Mouse (Mus musculus) hindbrain, postnatal 0 days (tissue): Measurements from ENCODE around the gene Gm48551. TPM values are rescaled to one million over a fixed set of nuclear protein-coding genes. Genes with fewer than 3 reads are reported as not detected.

ENCODE experiments used
- ATAC-seq: fragments of 200-750 bp; cut with Nextera tagmentation; 2 replicates; pipeline ENCODE4 v1.8.0; 2017; ENCODE audit warnings: mild to moderate bottlenecking, moderate TSS enrichment, moderate library complexity
- DNase-seq: peaks from one replicate; pipeline ENCODE4 v3.0.0-alpha.2; 2015; ENCODE audit warnings: low spot score
- H3K27ac ChIP-seq: fragments of 300-500 bp; sonication (generic); 2 replicates; pipeline ENCODE4 v1.5.1; 2014; ENCODE audit warnings: mild to moderate bottlenecking
- H3K27me3 ChIP-seq: fragments of 300-500 bp; sonication (generic); 2 replicates; pipeline ENCODE4 v1.6.1; 2014; ENCODE audit warnings: low read length, mixed read lengths; ENCODE audit not compliant: insufficient read depth
- H3K36me3 ChIP-seq: fragments of 300-500 bp; sonication (generic); 2 replicates; pipeline ENCODE4 v1.6.1; 2014; ENCODE audit warnings: low read length, mixed read lengths; ENCODE audit not compliant: insufficient read depth
- H3K4me1 ChIP-seq: fragments of 300-500 bp; sonication (generic); 2 replicates; pipeline ENCODE4 v1.6.1; 2014; ENCODE audit warnings: antibody characterized with exemption, low read length, mixed read lengths; ENCODE audit not compliant: insufficient read depth
- H3K4me2 ChIP-seq: fragments of 300-500 bp; sonication (generic); 2 replicates; pipeline ENCODE4 v1.6.1; 2014; ENCODE audit warnings: low read depth, mild to moderate bottlenecking, low read length, moderate library complexity, mixed read lengths
- H3K4me3 ChIP-seq: fragments of 300-500 bp; sonication (generic); 2 replicates; pipeline ENCODE4 v1.5.1; 2014; ENCODE audit warnings: low read length
- H3K9ac ChIP-seq: fragments of 300-500 bp; sonication (generic); replicated peaks from 2 replicates; pipeline ENCODE4 v1.6.1; 2014; ENCODE audit warnings: mild to moderate bottlenecking, low read length, moderate library complexity, mixed read lengths
- H3K9me3 ChIP-seq: fragments of 300-500 bp; sonication (generic); 2 replicates; pipeline ENCODE4 v1.6.1; 2016; ENCODE audit warnings: low read length, mixed read lengths
- CTCF ChIP-seq: IDR thresholded peaks from 2 replicates; pipeline ENCODE4 v1.5.1; 2016; ENCODE audit warnings: antibody characterized with exemption, control low read depth, low read depth
- WGBS: fragments of 180-500 bp; shearing (Covaris S2); extraction: QIAGEN DNeasy Blood & Tissue Kit; methylation state at CpG from one replicate; pipeline ENCODE4 v1.1.7; 2014; 5-methylcytosine and 5-hydroxymethylcytosine counted together
- polyA plus RNA-seq: library from polyadenylated mRNA; unstranded; fragments of >200 nt; fragmentation: Nextera tagmentation; extraction: Ambion mirVana; gene quantifications from 2 replicates; pipeline ENCODE4 v1.2.1, GENCODE M21; 2015
- total RNA-seq: library from RNA; depleted of rRNA; stranded (reverse); fragments of >200 nt; gene quantifications from 2 replicates; pipeline ENCODE4 v1.2.3, GENCODE M21; 2014

Gm48551 gene
- total and polyA plus RNA-seq, 2 experiments from 2014 or later = 3.3 to 5.3 TPM

GRCm38 (mm10) chr10:81350351-81351063 lies 33.8 kb upstream of the Gm48551 start, which contains the start of gene Hmg20b:
Gene Hmg20b (minus strand): TSS chr10:81350480.
- WGBS = under 1% methylated on average over 54 of the region's 54 CpGs
- Histone ChIP-seq H3K27me3 (0 out of 2 replicates have a peak, but pooled peaks cover 4% of the 10 kb centered on the region), H3K9ac (peak within 1 kb of the TSS; percentile 56), H3K4me2 (peak within 1 kb of the TSS; percentile 87), H3K4me1 (peaks cover 9% of the 10 kb centered on the region), H3K36me3 (no peaks in the 10 kb centered on the region), H3K9me3 (no peaks in the 10 kb centered on the region), H3K27ac (no peak within 1 kb of the TSS; the same call in 1 of the 2 replicates), H3K4me3 (peak within 1 kb of the TSS; percentile 58)
- TF ChIP-seq CTCF = peak; percentile 90
- ATAC-seq = peak; percentile 96
- DNase-seq = peak; percentile 99

- WGBS = 34% methylated on average over 9 of the region's 9 CpGs
- TF ChIP-seq CTCF = no peak
- no peak overlapping the region for H3K4me3 ChIP-seq
- H3K4me1 ChIP-seq = peaks cover 11% of the 10 kb centered on the region
- no peak overlapping the region for H3K4me2 ChIP-seq
- no peak overlapping the region for H3K9ac ChIP-seq
- DNase-seq (no peak), ATAC-seq (no peak)
- H3K27ac ChIP-seq = no peak overlapping the region
- no peaks in the 10 kb centered on the region for H3K9me3 ChIP-seq
- 0 out of 2 replicates have a peak, but pooled peaks cover 3% of the 10 kb centered on the region for H3K27me3 ChIP-seq
- no peaks in the 10 kb centered on the region for H3K36me3 ChIP-seq
Measured at GRCm38 (mm10) chr10:81351678-81352291, 32.5 kb upstream of the Gm48551 start.

GRCm38 (mm10) chr10:81354738-81355477 lies 29.4 kb upstream of the Gm48551 start:
- no peaks in the 10 kb centered on the region for H3K9me3 ChIP-seq
- DNase-seq (no peak), ATAC-seq (no peak)
- 76% methylated on average over 9 of the region's 9 CpGs for WGBS
- no peak overlapping the region for H3K4me2 ChIP-seq
- no peak for TF ChIP-seq CTCF
- no peaks in the 10 kb centered on the region for H3K27me3 ChIP-seq
- no peak overlapping the region for H3K4me3 ChIP-seq
- peaks cover 12% of the 10 kb centered on the region; the same call in 1 of the 2 replicates for H3K4me1 ChIP-seq
- no peaks in the 10 kb centered on the region for H3K36me3 ChIP-seq
- no peak overlapping the region for H3K9ac ChIP-seq
- no peak overlapping the region for H3K27ac ChIP-seq

GRCm38 (mm10) chr10:81355533-81355932 lies 28.7 kb upstream of the Gm48551 start:
- Histone ChIP-seq H3K27ac (no peak overlapping the region), H3K4me2 (no peak overlapping the region), H3K36me3 (no peaks in the 10 kb centered on the region), H3K9ac (no peak overlapping the region), H3K4me1 (peaks cover 10% of the 10 kb centered on the region; the same call in 1 of the 2 replicates), H3K9me3 (no peaks in the 10 kb centered on the region), H3K27me3 (no peaks in the 10 kb centered on the region), H3K4me3 (no peak overlapping the region)
- DNase-seq = no peak
- no peak for TF ChIP-seq CTCF
- WGBS = 83% methylated on average over 4 of the region's 4 CpGs
- ATAC-seq = no peak

GRCm38 (mm10) chr10:81356352-81356990 lies 27.8 kb upstream of the Gm48551 start:
- 61% methylated on average over 12 of the region's 12 CpGs for WGBS
- H3K4me2 ChIP-seq = peak overlapping the region; percentile 91
- no peaks in the 10 kb centered on the region for H3K9me3 ChIP-seq
- no peak overlapping the region for H3K4me3 ChIP-seq
- 0 out of 2 replicates have a peak overlapping the region, but pooled peaks have one; percentile 21 for H3K9ac ChIP-seq
- H3K27ac ChIP-seq = no peak overlapping the region
- no peaks in the 10 kb centered on the region for H3K36me3 ChIP-seq
- DNase-seq (no peak), ATAC-seq (no peak)
- no peak for TF ChIP-seq CTCF
- peaks cover 10% of the 10 kb centered on the region; the same call in 1 of the 2 replicates for H3K4me1 ChIP-seq
- H3K27me3 ChIP-seq = no peaks in the 10 kb centered on the region
